Mouse (Mus musculus): Measurements from ENCODE around the gene Ctnna3.
"Not testable (repeated sequence)": the region's sequence is repeated elsewhere in the genome, so short reads cannot be mapped to it uniquely, and the experiment has no call there.

Gene Ctnna3

GRCm38 (mm10) chr10:65033516-65033915 is 1603.6 kb downstream of the Ctnna3 start:
- not testable (repeated sequence) for DNase-seq
